Mouse (Mus musculus) spleen, adult 2 months (tissue): ENCODE data around the gene Ak9. TPM values are rescaled to one million over a fixed set of nuclear protein-coding genes. Genes with fewer than 3 reads are reported as not detected.

Experiments
- DNase-seq, 2 experiments: peaks; one replicate each; pipeline versions ENCODE4 v3.0.0 to v3.0.0-alpha.2; 2012 to 2021; ENCODE audit warnings: low spot score in 2 of 2, low read depth in 1 of 2
- H3K27ac ChIP-seq: fragments of 200-500 bp; 2 replicates; pipeline ENCODE4 v1.5.1; 2012; ENCODE audit warnings: low read length, inconsistent platforms; ENCODE audit not compliant: insufficient read depth
- H3K27me3 ChIP-seq: fragments of 200-500 bp; 2 replicates; pipeline ENCODE4 v1.6.1; 2012; ENCODE audit warnings: mild to moderate bottlenecking, moderate library complexity, low read length, inconsistent platforms; ENCODE audit not compliant: control insufficient read depth, insufficient read depth
- H3K36me3 ChIP-seq: fragments of 200-500 bp; 2 replicates; pipeline ENCODE4 v1.6.1; 2012; ENCODE audit warnings: mild to moderate bottlenecking, low read length, inconsistent platforms; ENCODE audit not compliant: control insufficient read depth, insufficient read depth
- H3K4me1 ChIP-seq: fragments of 200-500 bp; 2 replicates; pipeline ENCODE4 v1.6.1; 2011; ENCODE audit warnings: inconsistent platforms; ENCODE audit not compliant: control insufficient read depth, insufficient read depth, insufficient read length
- H3K4me3 ChIP-seq: fragments of 200-500 bp; 2 replicates; pipeline ENCODE4 v1.5.1; 2011; ENCODE audit warnings: mild to moderate bottlenecking, inconsistent platforms; ENCODE audit not compliant: insufficient read depth, insufficient read length; ENCODE audit errors: extremely low read depth
- CTCF ChIP-seq: fragments of 200-500 bp; IDR thresholded peaks from 2 replicates; pipeline ENCODE4 v1.5.1; 2011; ENCODE audit warnings: mild to moderate bottlenecking, inconsistent platforms; ENCODE audit not compliant: insufficient read depth, insufficient read length, insufficient replicate concordance; ENCODE audit errors: extremely low read depth
- POLR2A ChIP-seq: fragments of 200-500 bp; IDR thresholded peaks from 2 replicates; pipeline ENCODE4 v1.6.1; 2011; ENCODE audit warnings: low read depth, low read length, inconsistent platforms
- WGBS: fragments of 180-500 bp; shearing (Covaris S2); methylation state at CpG from one replicate; pipeline ENCODE4 v1.1.7; 2018; 5-methylcytosine and 5-hydroxymethylcytosine counted together
- polyA plus RNA-seq: library from polyadenylated mRNA; depleted of rRNA; stranded (reverse); fragments of >200 nt; gene quantifications from 2 replicates; pipeline ENCODE4 v1.2.3, GENCODE M21; 2012; rRNA removed

Ak9 gene
- polyA plus RNA-seq, 1 experiment: not detected

DNA sequence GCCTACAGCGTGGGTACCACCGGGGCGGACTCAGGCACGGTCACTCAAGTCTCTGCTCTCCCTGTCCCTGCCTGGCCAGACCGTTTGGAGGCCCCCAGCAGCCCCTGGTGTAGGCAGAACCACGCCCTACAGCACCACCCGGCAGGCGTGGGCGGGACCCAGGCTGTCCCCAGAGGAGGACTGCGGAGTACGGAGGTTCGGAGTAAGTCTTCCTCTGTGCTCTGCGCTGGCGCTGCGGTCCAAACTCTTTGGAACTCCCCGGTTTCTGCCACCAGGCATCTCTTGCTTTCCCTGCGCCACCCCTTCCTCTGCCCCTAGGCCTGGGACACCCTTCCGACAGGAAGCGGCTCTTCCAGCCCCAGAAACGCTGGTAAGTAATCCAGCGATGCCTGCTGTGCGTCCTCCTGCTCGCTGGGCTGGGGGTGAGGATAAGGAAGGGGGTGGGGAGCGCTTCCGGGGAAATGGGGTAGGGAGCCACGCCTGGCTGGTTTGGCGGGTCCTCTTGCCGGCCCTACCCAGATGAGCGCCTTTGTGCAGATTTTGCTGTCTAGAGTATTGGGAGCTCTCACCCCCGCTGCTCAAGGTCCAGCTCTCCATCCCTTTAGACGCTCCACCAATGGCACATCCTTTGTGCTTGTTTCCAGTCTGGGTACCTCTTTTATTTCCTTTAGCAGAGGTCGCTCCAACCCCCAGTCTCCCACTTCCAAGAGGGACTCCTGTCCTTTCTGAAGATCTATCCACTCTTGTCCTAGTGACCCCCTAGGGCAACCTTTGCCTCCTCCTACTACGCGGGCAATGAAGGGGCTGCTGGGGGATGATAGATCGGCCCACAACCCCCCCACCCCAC, 172.6 kb downstream of the Ak9 start, which contains the start of gene Mical1:
Mical1 (plus strand) TSS at position 144 of the 847 bp plus-strand sequence.
- 2% methylated on average over 35 of the region's 35 CpGs for WGBS

DNA sequence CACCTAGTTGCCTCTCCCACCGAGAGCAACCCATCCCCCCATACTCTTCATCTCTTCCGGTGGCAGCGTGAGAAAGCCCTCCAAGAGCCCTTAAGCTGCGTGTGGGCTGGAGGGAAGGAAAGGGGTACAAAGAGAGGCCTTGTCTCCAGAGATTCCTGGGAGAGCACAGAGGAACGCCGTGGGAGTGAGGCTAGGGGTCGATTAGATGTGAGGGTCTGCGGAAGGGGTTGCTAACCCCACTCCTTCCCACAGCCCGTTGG, 173.2 kb downstream of the Ak9 start:
- Histone ChIP-seq H3K27ac (peak overlapping the region; percentile 87), H3K4me3 (peak overlapping the region; percentile 65), H3K36me3 (peaks cover 35% of the 10 kb centered on the region), H3K4me1 (peaks cover 24% of the 10 kb centered on the region; the same call in 1 of the 2 replicates), H3K27me3 (no peaks in the 10 kb centered on the region)
- TF ChIP-seq CTCF (no peak), POLR2A (no peak)
- under 1% methylated on average over 9 of the region's 9 CpGs for whole genome bisulfite sequencing
- no peak for DNase-seq

More for the DNA sequence above, 172.6 kb downstream of the Ak9 start, which contains the start of gene Mical1:
- TF ChIP-seq POLR2A (no peak), CTCF (no peak)
- Histone ChIP-seq H3K4me3 (peak within 1 kb of the TSS; percentile 65), H3K4me1 (peaks cover 24% of the 10 kb centered on the region; the same call in 1 of the 2 replicates), H3K27ac (peak within 1 kb of the TSS; percentile 87), H3K27me3 (no peaks in the 10 kb centered on the region), H3K36me3 (peaks cover 29% of the 10 kb centered on the region)
- peak in 1 of 2 experiments; percentile 75 for DNase-seq

- Histone ChIP-seq H3K36me3 (peaks cover 40% of the 10 kb centered on the region), H3K4me3 (peak overlapping the region; percentile 65), H3K4me1 (peaks cover 24% of the 10 kb centered on the region; the same call in 1 of the 2 replicates), H3K27me3 (no peaks in the 10 kb centered on the region), H3K27ac (peak overlapping the region; percentile 87)
- TF ChIP-seq POLR2A (peak; percentile 35), CTCF (no peak)
- 5% methylated on average over 20 of the region's 20 CpGs for WGBS
- peak in 1 of 2 experiments; percentile 53 for DNase-seq
Measured at GRCm38 (mm10) chr10:41477278-41478181, 173.8 kb downstream of the Ak9 start.

GRCm38 (mm10) chr10:41479961-41480360, 176.2 kb downstream of the Ak9 start:
- DNase-seq: no peak
- Histone ChIP-seq H3K4me3 (no peak overlapping the region), H3K27ac (no peak overlapping the region), H3K27me3 (no peaks in the 10 kb centered on the region), H3K4me1 (peaks cover 9% of the 10 kb centered on the region; the same call in 1 of the 2 replicates), H3K36me3 (peaks cover 61% of the 10 kb centered on the region)
- WGBS: 87% methylated on average over 3 of the region's 3 CpGs
- TF ChIP-seq POLR2A (no peak), CTCF (no peak)

DNA sequence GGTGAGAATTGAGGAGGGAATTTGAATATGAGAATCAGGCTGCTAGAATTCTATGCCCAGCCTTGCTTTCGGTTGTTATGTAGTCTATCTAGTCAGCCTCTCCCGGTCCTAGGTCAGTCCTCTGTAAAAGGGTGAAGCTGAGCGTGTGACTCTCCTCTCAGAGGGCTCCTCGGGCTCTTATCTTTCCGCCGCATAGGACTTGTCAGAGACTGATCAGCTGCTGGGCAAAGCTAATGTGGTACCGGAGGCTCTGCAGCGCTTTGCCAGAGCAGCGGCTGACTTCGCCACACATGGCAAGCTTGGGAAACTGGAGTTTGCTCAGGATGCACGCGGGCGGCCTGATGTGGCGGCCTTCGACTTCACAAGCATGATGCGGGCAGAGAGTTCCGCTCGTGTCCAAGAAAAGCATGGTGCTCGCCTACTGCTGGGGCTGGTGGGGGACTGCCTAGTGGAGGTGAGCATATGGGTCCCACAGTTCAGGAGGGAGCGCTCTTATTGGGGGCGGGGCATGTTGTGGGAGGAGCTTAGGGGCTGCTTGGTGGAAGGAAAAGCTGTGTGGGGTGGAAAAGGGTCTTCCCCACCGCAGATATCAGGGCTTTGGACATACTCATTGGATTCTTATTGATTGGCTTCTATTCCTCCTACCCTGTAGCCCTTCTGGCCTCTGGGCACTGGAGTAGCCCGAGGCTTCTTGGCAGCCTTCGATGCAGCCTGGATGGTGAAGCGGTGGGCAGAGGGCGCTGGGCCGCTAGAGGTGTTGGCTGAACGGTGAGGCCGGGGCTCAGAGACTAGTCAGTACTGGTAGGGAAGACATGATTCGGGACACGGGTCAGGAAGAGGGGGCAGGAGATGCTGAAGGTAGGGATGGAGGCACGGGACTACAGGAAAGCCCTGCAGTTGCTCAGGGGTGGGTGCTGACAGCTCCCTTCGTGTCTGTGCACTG, 177.4 kb downstream of the Ak9 start:
- Histone ChIP-seq H3K36me3 (peaks cover 74% of the 10 kb centered on the region), H3K27me3 (no peaks in the 10 kb centered on the region), H3K4me1 (peaks cover 6% of the 10 kb centered on the region; the same call in 1 of the 2 replicates), H3K4me3 (no peak overlapping the region), H3K27ac (no peak overlapping the region)
- TF ChIP-seq CTCF: no peak
- no peak for TF ChIP-seq POLR2A
- no peak for DNase-seq
- 86% methylated on average over 33 of the region's 33 CpGs for WGBS

DNA sequence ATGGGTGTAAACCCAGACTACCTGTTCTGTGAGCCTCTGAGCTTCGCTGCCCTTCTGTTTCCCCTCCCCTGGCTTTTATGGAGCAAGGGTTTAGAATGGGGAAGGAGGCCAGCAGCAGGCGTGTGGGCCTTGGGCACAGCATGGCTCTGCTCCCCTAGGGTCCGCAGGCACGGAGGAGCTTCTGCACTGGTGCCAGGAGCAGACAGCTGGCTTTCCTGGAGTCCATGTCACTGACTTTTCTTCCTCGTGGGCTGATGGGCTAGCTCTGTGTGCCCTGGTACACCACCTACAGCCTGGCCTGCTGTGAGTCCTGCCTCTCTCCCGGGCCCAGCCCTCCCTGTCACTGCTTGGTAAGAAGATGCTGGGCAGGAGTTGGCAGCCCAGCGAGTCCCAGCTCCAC, 178.7 kb downstream of the Ak9 start:
- WGBS: 94% methylated on average over 7 of the region's 7 CpGs
- no peak for TF ChIP-seq CTCF
- no peak for TF ChIP-seq POLR2A
- Histone ChIP-seq H3K36me3 (peaks cover 86% of the 10 kb centered on the region), H3K4me1 (peaks cover 6% of the 10 kb centered on the region; the same call in 1 of the 2 replicates), H3K4me3 (no peak overlapping the region), H3K27ac (no peak overlapping the region), H3K27me3 (no peaks in the 10 kb centered on the region)
- DNase-seq: no peak

Other genes with a start within 250 kb of the Ak9 start
- not detected in 2 replicates for gene Gpr6, start 231.7 kb upstream of the Ak9 start, polyA plus RNA-seq
- 8.4 and 9.1 TPM in 2 replicates for gene Fig4, start 720 bp upstream of the Ak9 start, polyA plus RNA-seq
- gene Zbtb24, start 146.4 kb downstream of the Ak9 start, polyA plus RNA-seq: 13.2 and 16.4 TPM in 2 replicates
- gene Mical1, start 172.3 kb downstream of the Ak9 start, polyA plus RNA-seq: 130 and 143 TPM in 2 replicates
- 35.6 and 36.3 TPM in 2 replicates for gene Smpd2, start 186.4 kb downstream of the Ak9 start, polyA plus RNA-seq
- gene Ppil6, start 186.5 kb downstream of the Ak9 start, polyA plus RNA-seq: 0.08 TPM in 1 of 2 replicates, not detected in the other
- gene Cd164, start 215.4 kb downstream of the Ak9 start, polyA plus RNA-seq: 65.3 and 76.3 TPM in 2 replicates